Mouse (Mus musculus) small intestine, adult 2 months (tissue): ENCODE measurements around the gene Ang6. TPM values are rescaled to one million over a fixed set of nuclear protein-coding genes. Genes with fewer than 3 reads are reported as not detected.
"Not testable (repeated sequence)": the region's sequence is repeated elsewhere in the genome, so short reads cannot be mapped to it uniquely, and the experiment has no call there.

Source experiments
- H3K27ac ChIP-seq: fragments of 200-500 bp; 2 replicates; pipeline ENCODE4 v1.5.1; 2012; ENCODE audit warnings: low read depth, low read length, control low read depth, inconsistent platforms; ENCODE audit not compliant: insufficient read depth
- H3K27me3 ChIP-seq: fragments of 200-500 bp; 2 replicates; pipeline ENCODE4 v1.6.1; 2012; ENCODE audit warnings: mild to moderate bottlenecking, moderate library complexity, low read length, inconsistent platforms; ENCODE audit not compliant: control insufficient read depth, insufficient read depth
- H3K36me3 ChIP-seq: fragments of 200-500 bp; 2 replicates; pipeline ENCODE4 v1.6.1; 2012; ENCODE audit warnings: mild to moderate bottlenecking, low read length, control low read depth, inconsistent platforms; ENCODE audit not compliant: control insufficient read depth, insufficient read depth
- H3K4me1 ChIP-seq: fragments of 200-500 bp; 2 replicates; pipeline ENCODE4 v1.6.1; 2012; ENCODE audit warnings: low read length, inconsistent platforms, mixed read lengths; ENCODE audit not compliant: control insufficient read depth, insufficient read depth, insufficient read length
- H3K4me3 ChIP-seq: fragments of 200-500 bp; 2 replicates; pipeline ENCODE4 v1.5.1; 2012; ENCODE audit warnings: low read depth, mild to moderate bottlenecking, control low read depth, inconsistent platforms, low read length, moderate library complexity
- CTCF ChIP-seq: fragments of 200-500 bp; IDR thresholded peaks from 2 replicates; pipeline ENCODE4 v1.5.1; 2012; ENCODE audit warnings: low read depth, mild to moderate bottlenecking, control low read depth, inconsistent platforms, low read length, moderate library complexity, mixed read lengths; ENCODE audit not compliant: insufficient replicate concordance, insufficient read length; ENCODE audit errors: extremely low read depth
- POLR2A ChIP-seq: fragments of 200-500 bp; IDR thresholded peaks from 2 replicates; pipeline ENCODE4 v1.6.1; 2012; ENCODE audit warnings: low read depth, mild to moderate bottlenecking, control low read depth, inconsistent platforms, low read length, moderate library complexity
- WGBS: fragments of 180-500 bp; shearing (Covaris S2); methylation state at CpG from one replicate; pipeline ENCODE4 v1.1.7; 2018; 5-methylcytosine and 5-hydroxymethylcytosine counted together
- polyA plus RNA-seq: library from polyadenylated mRNA; depleted of rRNA; stranded (reverse); fragments of >200 nt; gene quantifications from 2 replicates; pipeline ENCODE4 v1.2.3, GENCODE M21; 2012; rRNA removed

The Ang6 gene
- polyA plus RNA-seq, result not detected in 2 replicates

DNA sequence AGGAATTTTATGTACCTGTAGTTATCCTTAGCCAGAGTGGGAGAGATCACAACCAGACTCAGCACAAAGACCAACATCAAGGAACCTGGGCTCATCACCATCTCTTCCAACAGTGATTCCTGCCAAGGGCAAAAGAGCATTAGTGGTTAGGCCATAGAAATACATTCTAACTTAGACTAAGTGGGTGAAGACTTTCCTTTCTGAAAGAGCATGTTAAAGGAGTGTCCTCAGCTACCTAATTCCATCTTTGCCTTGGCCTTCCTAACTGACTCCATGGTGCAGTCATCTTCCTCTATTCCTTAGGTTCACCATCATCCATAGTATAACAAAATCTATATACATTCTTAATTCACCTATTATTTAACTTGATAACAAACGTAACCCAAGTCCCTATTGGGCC, at the start of gene Ang6:
Gene Ang6, minus strand, starts transcription at position 101 of the 400 bp plus-strand sequence.
- WGBS, result 52% methylated on average over 1 of the region's 1 CpGs
- Histone ChIP-seq H3K4me1 (no peaks in the 10 kb centered on the region), H3K36me3 (no peaks in the 10 kb centered on the region), H3K27ac (no peak within 1 kb of the TSS), H3K4me3 (no peak within 1 kb of the TSS), H3K27me3 (no peaks in the 10 kb centered on the region)
- no peak for TF ChIP-seq CTCF
- no peak for TF ChIP-seq POLR2A

DNA sequence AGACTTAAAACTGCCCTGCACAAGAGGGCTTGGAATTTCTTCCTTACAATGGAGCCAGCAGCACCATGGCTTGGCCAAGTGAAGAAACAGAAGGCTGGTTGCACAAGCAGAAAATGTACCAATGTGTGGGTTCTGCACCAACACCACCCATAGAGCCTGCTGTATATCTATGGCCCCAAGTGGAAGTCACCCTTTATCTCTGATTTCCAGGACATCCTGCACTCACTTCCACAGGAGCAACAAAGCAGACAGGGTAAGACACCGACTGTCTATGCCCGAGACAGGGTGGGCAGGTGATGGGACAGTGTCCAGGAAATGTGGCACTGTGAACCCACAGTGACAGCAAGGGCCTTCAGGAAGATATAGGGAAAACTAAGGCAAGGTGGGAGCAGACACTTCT, 44.5 kb upstream of the Ang6 start:
- H3K4me1 ChIP-seq, H3K27me3 ChIP-seq, H3K27ac ChIP-seq, H3K4me3 ChIP-seq, H3K36me3 ChIP-seq: not testable (repeated sequence)
- 79% methylated on average over 2 of the region's 2 CpGs for WGBS

DNA sequence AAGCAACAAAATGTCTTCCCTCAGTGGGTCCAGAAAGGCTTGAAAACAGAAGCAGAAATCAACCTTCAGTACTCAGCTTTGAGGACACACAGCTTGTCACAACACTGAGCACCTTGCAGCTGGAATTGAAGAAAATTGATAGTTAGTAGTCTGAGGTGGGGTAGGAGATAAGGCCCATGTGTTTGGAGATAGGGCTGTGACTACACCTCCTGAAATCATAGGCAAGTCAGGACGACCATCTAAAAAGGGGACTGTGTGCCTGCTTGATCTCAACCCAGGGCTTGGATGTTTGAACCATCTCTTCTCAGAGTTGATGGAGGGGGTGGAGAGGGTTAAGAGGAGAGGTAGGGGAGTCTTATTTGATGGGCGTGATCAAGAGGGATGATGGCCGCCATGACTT, 29.8 kb upstream of the Ang6 start:
- H3K36me3 ChIP-seq, H3K27ac ChIP-seq, H3K4me3 ChIP-seq, H3K4me1 ChIP-seq, H3K27me3 ChIP-seq: not testable (repeated sequence)
- WGBS, result 45% methylated on average over 1 of the region's 3 CpGs

DNA sequence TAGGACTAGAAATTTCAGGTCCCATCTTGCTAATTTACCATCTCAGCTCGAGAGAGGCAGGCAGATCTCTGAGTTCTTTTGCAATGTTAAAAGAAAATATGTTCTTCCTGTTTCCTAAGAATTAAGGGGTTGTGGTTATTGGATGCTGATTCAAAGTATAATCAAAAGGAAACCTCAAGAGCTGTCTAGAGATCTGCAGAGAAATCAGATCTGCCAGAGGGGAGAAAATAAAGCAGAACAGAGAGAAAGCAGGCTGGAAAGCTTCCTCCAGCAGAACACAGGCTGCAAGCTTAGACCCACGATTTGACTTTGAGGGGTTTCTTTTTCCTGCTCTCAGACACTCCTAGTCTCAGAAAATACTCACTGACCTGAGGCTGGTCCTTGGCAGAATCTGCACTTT, 7.6 kb upstream of the Ang6 start:
- 19% methylated on average over 2 of the region's 2 CpGs for WGBS
- H3K27ac ChIP-seq, H3K4me1 ChIP-seq, H3K36me3 ChIP-seq, H3K4me3 ChIP-seq, H3K27me3 ChIP-seq: not testable (repeated sequence)

DNA sequence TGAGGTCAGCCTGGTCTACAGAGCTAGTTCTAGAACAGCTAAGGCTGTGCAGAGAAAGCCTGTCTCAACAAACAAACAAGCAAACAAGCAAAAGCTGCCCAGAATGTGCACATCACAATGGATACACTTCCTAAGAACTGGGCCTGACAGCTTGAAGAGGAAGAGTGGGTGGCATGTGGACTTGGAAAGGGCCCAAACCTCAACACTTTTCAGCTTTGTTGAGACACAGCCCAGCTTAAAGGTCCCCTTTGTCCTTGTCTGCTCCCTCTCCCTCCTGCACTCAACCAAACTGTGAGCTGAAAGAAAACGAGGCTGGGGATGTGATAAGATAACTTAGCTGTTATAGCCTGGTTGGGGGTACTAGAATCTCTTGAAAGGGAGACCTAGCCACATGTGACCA, 6.0 kb upstream of the Ang6 start:
- not testable (repeated sequence) for H3K27ac ChIP-seq, H3K4me3 ChIP-seq, H3K36me3 ChIP-seq, H3K4me1 ChIP-seq, H3K27me3 ChIP-seq
- no CpG with 5 or more reads among the region's 1 CpGs for WGBS

DNA sequence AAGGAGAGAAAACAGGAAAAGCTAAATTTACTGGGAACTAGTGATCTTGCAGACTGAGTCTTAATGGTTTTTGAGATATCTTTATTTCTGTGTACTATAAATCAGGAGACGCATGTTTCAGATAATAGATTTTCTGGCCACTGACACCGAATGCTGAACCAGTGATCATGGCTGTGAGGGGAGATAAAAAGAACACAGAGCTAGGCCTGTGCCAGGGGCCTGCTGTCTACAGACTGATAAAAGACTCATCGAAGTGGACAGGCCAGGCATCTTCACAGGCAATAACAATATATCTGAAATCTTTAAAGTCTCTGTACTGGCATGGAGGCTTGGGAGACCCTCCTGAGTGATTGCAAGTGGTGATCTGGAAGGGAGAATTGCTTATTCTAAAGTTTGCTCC, 469 bp downstream of the Ang6 start:
- H3K4me3 ChIP-seq, result no peak overlapping the region
- H3K36me3 ChIP-seq, result no peaks in the 10 kb centered on the region
- H3K27ac ChIP-seq, result no peak overlapping the region
- no peaks in the 10 kb centered on the region for H3K27me3 ChIP-seq
- WGBS, result 72% methylated on average over 3 of the region's 3 CpGs
- no peak for TF ChIP-seq CTCF
- TF ChIP-seq POLR2A, result no peak
- H3K4me1 ChIP-seq, result no peaks in the 10 kb centered on the region

DNA sequence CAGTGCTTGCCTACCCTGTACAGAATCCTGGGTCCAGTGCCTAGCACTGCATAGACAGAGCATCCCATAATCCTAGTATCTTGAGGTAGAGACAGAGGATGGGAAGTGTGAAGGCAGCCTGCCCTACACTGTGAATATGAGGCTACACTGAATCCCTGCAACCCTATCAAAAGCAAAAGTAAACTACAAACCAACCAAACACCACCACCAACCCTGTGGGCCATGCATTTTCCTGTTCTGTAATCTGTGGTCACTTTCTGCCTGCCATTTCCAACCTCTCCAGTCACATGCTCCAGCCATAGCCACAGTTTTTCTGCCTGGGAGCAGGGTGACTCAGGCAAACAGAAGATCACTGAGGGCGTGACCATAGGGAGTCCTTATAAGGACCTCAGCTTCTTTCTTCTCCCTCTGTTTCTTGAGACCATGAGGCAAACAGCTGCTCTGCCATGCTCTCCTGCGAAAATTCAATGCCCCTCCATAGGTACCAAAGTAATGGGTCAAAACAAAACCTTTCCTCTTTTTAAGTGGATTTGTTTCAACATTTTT, 3.5 kb downstream of the Ang6 start:
- not testable (repeated sequence) for H3K4me3 ChIP-seq, H3K27me3 ChIP-seq, H3K36me3 ChIP-seq, H3K27ac ChIP-seq, H3K4me1 ChIP-seq
- WGBS, result 72% methylated on average over 2 of the region's 2 CpGs

DNA sequence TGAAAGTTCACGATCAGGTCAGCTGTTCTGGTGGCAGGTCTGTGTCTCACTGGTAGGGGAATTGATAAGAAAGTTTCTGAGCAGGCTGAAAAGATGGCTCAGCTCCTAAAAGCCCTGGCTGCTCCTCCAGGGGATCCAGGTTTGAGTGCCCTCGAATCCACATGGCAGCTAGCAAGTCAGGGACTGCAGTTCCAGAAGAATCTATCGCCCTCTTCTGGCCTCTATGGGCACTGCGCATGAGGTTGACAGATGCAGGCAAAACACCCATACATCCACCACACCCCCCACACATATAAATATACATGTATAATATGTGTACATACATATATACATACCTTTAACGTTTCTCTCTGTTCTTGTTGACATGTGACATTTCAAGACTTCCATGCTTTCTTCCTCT, 14.7 kb downstream of the Ang6 start:
- H3K4me1 ChIP-seq, H3K4me3 ChIP-seq, H3K36me3 ChIP-seq, H3K27ac ChIP-seq, H3K27me3 ChIP-seq: not testable (repeated sequence)
- TF ChIP-seq CTCF, result peak; percentile 24; the same call in 1 of the 2 replicates
- 18% methylated on average over 5 of the region's 5 CpGs for WGBS
